Mouse (Mus musculus) kidney, postnatal 0 days (tissue): Measurements from ENCODE around the gene Cd40lg. TPM values are rescaled to one million over a fixed set of nuclear protein-coding genes. Genes with fewer than 3 reads are reported as not detected.
A peak's percentile ranks its signal among the peaks of the same experiment; 100 is the strongest.

Source experiments
- ATAC-seq: fragments of 200-750 bp; cut with Nextera tagmentation; replicated peaks from 2 replicates; pipeline ENCODE4 v1.8.0; 2017; ENCODE audit warnings: low read depth, moderate number of reproducible peaks, moderate TSS enrichment, moderate library complexity; ENCODE audit not compliant: low FRiP score
- DNase-seq: peaks from one replicate; pipeline ENCODE4 v3.0.0-alpha.2; 2016; ENCODE audit warnings: low spot score
- H3K27ac ChIP-seq: fragments of 300-500 bp; sonication (generic); 2 replicates; pipeline ENCODE4 v1.5.1; 2014; ENCODE audit warnings: mild to moderate bottlenecking
- H3K27me3 ChIP-seq: fragments of 300-500 bp; sonication (generic); 2 replicates; pipeline ENCODE4 v1.6.1; 2014; ENCODE audit warnings: low read length, mixed read lengths; ENCODE audit not compliant: insufficient read depth
- H3K36me3 ChIP-seq: fragments of 300-500 bp; sonication (generic); 2 replicates; pipeline ENCODE4 v1.6.1; 2014; ENCODE audit warnings: low read length, mixed read lengths; ENCODE audit not compliant: insufficient read depth
- H3K4me1 ChIP-seq: fragments of 300-500 bp; sonication (generic); replicated peaks from 2 replicates; pipeline ENCODE4 v1.6.1; 2014; ENCODE audit warnings: antibody characterized with exemption, low read length, mixed read lengths; ENCODE audit not compliant: insufficient read depth
- H3K4me2 ChIP-seq: fragments of 300-500 bp; sonication (generic); 2 replicates; pipeline ENCODE4 v1.6.1; 2014; ENCODE audit warnings: mild to moderate bottlenecking, low read length, moderate library complexity, mixed read lengths
- H3K4me3 ChIP-seq: fragments of 300-500 bp; sonication (generic); replicated peaks from 2 replicates; pipeline ENCODE4 v1.5.1; 2014; ENCODE audit warnings: low read depth, low read length
- H3K9ac ChIP-seq: fragments of 300-500 bp; sonication (generic); 2 replicates; pipeline ENCODE4 v1.6.1; 2014; ENCODE audit warnings: low read depth, low read length
- H3K9me3 ChIP-seq: fragments of 300-500 bp; sonication (generic); replicated peaks from 2 replicates; pipeline ENCODE4 v1.6.1; 2016; ENCODE audit warnings: low read length, inconsistent platforms, mixed read lengths
- CTCF ChIP-seq: IDR thresholded peaks from 2 replicates; pipeline ENCODE4 v1.5.1; 2016; ENCODE audit warnings: antibody characterized with exemption, low read depth, mild to moderate bottlenecking, moderate library complexity
- WGBS: fragments of 180-500 bp; shearing (Covaris S2); extraction: QIAGEN DNeasy Blood & Tissue Kit; methylation state at CpG from one replicate; pipeline ENCODE4 v1.1.7; 2014; 5-methylcytosine and 5-hydroxymethylcytosine counted together
- polyA plus RNA-seq: library from polyadenylated mRNA; unstranded; fragments of >200 nt; fragmentation: Nextera tagmentation; extraction: Ambion mirVana; gene quantifications from 2 replicates; pipeline ENCODE4 v1.2.1, GENCODE M21; 2015

Gene Cd40lg
- not detected in 2 replicates for polyA plus RNA-seq

GRCm38 (mm10) chrX:57211876-57212275 lies at the start of gene Cd40lg:
Cd40lg (plus strand) TSS chrX:57212143.
- no peak within 1 kb of the TSS for H3K4me3 ChIP-seq
- 89% methylated on average over 9 of the region's 9 CpGs for WGBS
- no peaks in the 10 kb centered on the region for H3K36me3 ChIP-seq
- no peak within 1 kb of the TSS for H3K9ac ChIP-seq
- DNase-seq (no peak), ATAC-seq (no peak)
- no peak within 1 kb of the TSS for H3K4me2 ChIP-seq
- H3K27ac ChIP-seq, result no peak within 1 kb of the TSS
- H3K4me1 ChIP-seq, result no peaks in the 10 kb centered on the region
- H3K9me3 ChIP-seq, result no peaks in the 10 kb centered on the region
- no peaks in the 10 kb centered on the region for H3K27me3 ChIP-seq
- TF ChIP-seq CTCF, result no peak

DNA sequence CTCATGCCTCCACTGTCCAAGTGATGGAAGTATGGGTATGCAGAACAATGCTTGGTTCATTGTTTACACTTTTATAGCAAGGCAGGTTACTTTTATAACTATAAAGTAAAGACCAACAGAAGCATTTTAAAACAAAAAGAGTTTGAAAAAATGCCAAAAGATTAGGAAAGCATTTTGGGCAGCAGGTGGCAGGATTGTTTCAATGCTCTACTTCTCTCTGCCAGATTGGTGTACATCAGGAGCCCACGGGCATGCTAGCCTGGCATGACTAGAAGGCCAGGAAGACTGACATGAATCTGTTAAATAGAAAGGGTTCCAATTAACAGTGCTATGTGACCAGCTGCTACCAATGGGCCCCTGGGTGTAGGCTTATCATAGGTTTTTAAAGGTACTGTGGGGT lies 45.4 kb upstream of the Cd40lg start:
- H3K4me3 ChIP-seq, result no peak overlapping the region
- peak; percentile 27; the same call in 1 of the 2 replicates for TF ChIP-seq CTCF
- H3K27me3 ChIP-seq, result no peaks in the 10 kb centered on the region
- H3K4me1 ChIP-seq, result no peaks in the 10 kb centered on the region
- H3K9me3 ChIP-seq, result no peaks in the 10 kb centered on the region
- no peaks in the 10 kb centered on the region for H3K36me3 ChIP-seq
- DNase-seq (no peak), ATAC-seq (no peak)
- H3K4me2 ChIP-seq, result no peak overlapping the region
- 66% methylated on average over 1 of the region's 1 CpGs for WGBS
- no peak overlapping the region for H3K9ac ChIP-seq
- no peak overlapping the region for H3K27ac ChIP-seq

DNA sequence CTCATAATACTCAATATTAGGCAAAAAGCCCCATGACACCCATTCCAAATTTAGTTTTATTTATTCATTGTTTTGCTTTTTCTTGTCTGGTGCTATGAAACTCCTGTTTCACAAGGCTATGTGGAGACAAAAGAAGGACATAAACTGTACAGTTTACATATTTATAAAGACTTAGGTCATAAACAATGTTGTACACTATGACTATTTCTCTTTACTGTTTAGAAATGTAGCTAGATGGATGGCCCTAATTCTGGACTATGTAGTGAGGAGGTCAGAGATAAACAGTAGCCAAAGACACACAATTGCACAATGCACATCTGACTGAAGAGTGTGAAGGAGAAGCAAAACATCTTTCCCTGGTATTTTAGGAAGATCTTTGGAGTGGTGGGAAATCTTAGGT lies 40.7 kb upstream of the Cd40lg start:
- TF ChIP-seq CTCF, result no peak
- no peak for DNase-seq
- no peak overlapping the region for H3K4me2 ChIP-seq
- ATAC-seq, result no peak
- H3K9ac ChIP-seq, result no peak overlapping the region
- no peaks in the 10 kb centered on the region for H3K36me3 ChIP-seq
- no peaks in the 10 kb centered on the region for H3K9me3 ChIP-seq
- H3K27ac ChIP-seq, result no peak overlapping the region
- no peaks in the 10 kb centered on the region for H3K4me1 ChIP-seq
- H3K27me3 ChIP-seq, result no peaks in the 10 kb centered on the region
- no peak overlapping the region for H3K4me3 ChIP-seq

- Histone ChIP-seq H3K36me3 (no peaks in the 10 kb centered on the region), H3K9ac (no peak overlapping the region), H3K4me3 (no peak overlapping the region), H3K27me3 (no peaks in the 10 kb centered on the region), H3K4me1 (no peaks in the 10 kb centered on the region), H3K9me3 (no peaks in the 10 kb centered on the region), H3K27ac (no peak overlapping the region), H3K4me2 (no peak overlapping the region)
- no peak for TF ChIP-seq CTCF
- 90% methylated on average over 13 of the region's 13 CpGs for WGBS
- no peak for DNase-seq
- no peak for ATAC-seq
Observed at GRCm38 (mm10) chrX:57177225-57177779, 34.6 kb upstream of the Cd40lg start.

DNA sequence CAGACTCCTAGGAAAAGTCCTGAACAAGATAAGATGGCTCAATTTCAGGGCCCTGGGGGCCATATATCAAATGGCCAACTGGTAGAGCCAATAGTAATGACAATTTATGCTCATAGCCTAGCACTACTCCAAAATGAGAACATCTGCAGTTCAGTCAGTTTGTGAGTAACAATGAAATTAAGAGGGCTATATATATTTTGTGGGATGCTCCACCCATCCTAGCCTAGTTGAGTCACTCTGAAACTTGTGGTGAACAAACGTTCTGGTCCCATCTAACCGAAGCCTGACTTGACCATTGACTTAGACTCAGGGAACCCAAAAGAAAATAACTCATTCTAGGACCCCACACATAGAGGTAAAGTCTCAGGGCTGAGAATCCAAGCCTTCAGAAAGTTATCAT lies 29.5 kb upstream of the Cd40lg start:
- Histone ChIP-seq H3K9me3 (no peaks in the 10 kb centered on the region), H3K9ac (no peak overlapping the region), H3K4me1 (no peaks in the 10 kb centered on the region), H3K36me3 (no peaks in the 10 kb centered on the region), H3K4me3 (no peak overlapping the region), H3K4me2 (no peak overlapping the region), H3K27ac (no peak overlapping the region), H3K27me3 (no peaks in the 10 kb centered on the region)
- 87% methylated on average over 2 of the region's 2 CpGs for WGBS
- DNase-seq, result no peak
- ATAC-seq, result no peak
- no peak for TF ChIP-seq CTCF

DNA sequence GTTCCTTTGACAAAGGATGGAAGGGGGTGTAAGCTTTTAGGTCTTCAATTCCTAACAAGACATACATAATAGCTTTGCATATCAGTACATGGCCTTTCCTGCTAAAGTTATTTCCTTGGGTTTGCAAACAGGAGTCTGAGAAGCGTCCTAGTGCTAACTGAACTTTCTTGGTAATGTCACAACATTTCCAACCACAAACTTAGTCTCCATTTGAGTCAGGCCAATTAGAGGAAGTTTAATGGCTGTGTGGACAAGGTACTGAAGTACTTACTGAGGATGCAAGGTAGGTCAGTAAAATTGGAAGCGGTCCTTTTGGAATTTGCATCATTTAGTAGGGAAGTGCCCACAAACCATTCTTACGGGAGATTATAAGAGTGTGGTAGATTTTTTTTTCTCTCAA lies 28.6 kb upstream of the Cd40lg start:
- H3K27ac ChIP-seq, result no peak overlapping the region
- DNase-seq (no peak), ATAC-seq (no peak)
- H3K4me1 ChIP-seq, result no peaks in the 10 kb centered on the region
- no peak overlapping the region for H3K9ac ChIP-seq
- H3K4me2 ChIP-seq, result no peak overlapping the region
- no peaks in the 10 kb centered on the region for H3K27me3 ChIP-seq
- no peaks in the 10 kb centered on the region for H3K9me3 ChIP-seq
- no peak for TF ChIP-seq CTCF
- H3K4me3 ChIP-seq, result no peak overlapping the region
- H3K36me3 ChIP-seq, result no peaks in the 10 kb centered on the region
- WGBS, result 87% methylated on average over 3 of the region's 3 CpGs

DNA sequence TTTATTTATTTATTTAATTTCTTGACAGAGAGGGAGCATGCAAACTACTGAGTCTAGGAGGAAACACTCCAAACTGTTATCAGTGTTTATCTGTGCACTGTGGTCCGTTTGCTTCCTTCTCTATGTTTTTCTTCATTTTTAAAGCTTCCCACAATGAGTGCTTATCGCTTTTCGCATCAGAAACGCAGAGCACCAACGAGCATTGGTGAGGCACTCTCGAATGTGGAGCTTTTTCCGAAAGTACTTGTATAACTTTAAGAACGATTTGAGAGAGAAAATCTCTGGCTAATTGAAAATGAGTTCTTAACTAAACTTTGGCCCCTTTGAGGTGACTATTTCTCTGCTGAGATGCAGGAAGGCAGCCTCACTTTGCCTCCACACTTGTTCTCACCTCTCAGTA lies 24.6 kb upstream of the Cd40lg start:
- Histone ChIP-seq H3K36me3 (no peaks in the 10 kb centered on the region), H3K9ac (no peak overlapping the region), H3K4me3 (no peak overlapping the region), H3K4me2 (no peak overlapping the region), H3K4me1 (no peaks in the 10 kb centered on the region), H3K27ac (no peak overlapping the region), H3K9me3 (no peaks in the 10 kb centered on the region), H3K27me3 (no peaks in the 10 kb centered on the region)
- DNase-seq, result no peak
- ATAC-seq, result no peak
- WGBS, result 73% methylated on average over 8 of the region's 8 CpGs
- no peak for TF ChIP-seq CTCF
